Mouse (Mus musculus): ENCODE measurements at regions not wholly inside any gene's neighbourhood (a gene's known extent, or its start where the extent isn't known, plus 50 kb on each side); places are given as distances from the start of the nearest gene placed in this dataset.
A peak's percentile ranks its signal among the peaks of the same experiment; 100 is the strongest.

DNA sequence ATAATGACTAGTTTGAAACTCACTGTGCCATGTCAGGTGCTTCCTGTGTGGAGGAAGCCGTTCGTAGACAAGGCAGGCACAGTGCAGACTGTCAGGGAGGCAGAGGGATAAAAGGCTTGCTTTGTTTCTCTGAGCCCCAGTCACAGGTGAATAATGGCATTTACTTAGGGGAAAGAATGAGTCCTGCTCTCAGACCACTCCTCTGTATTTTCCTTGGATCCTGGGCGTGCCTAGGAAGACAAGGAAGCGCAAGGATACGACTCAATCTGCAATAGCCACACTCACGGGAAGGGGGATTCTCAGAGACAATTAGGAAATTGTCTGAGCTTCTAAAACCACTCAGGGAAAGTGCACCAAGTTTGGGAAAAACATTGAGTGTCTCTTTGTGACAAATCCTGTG, 504.1 kb downstream of the Sox2 start:
- no peak for TF ChIP-seq CTCF (IDR thresholded peaks at IDR 0.05; ENCODE audit: low read depth, low read length)
- TF ChIP-seq EP300 (IDR thresholded peaks at IDR 0.05; ENCODE audit: insufficient read depth, low read depth, low read length) = 0 out of 2 replicates have a peak, but pooled peaks have one; percentile 7
